Mouse (Mus musculus): ENCODE data around the gene Usp29.
A peak's percentile ranks its signal among the peaks of the same experiment; 100 is the strongest.

The Usp29 gene

DNA sequence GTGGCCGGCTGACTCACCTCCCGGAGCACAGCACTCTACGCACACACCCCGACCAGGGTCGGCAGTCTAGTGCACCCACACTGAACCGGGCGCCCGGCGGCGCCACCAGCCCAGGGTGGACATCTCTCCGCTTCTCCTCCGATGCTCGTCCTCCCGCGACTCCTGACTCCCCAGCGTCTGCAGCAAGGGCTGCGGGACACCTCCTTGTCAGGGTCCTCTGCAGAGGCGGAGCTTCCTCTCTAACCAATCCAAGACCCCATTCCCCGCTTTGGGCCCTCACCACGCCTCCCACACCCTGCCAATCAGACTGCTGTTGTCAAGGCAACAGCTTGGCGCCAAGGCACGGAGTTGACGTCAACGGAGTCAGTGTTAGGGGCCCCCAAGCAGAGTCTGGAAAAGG lies at the start of gene Usp29, which contains the start of gene Peg3:
Gene Usp29, plus strand, starts transcription at position 338 of the 400 bp plus-strand sequence.
Gene Peg3, minus strand, starts transcription at position 191 of the 400 bp plus-strand sequence.
- peak; percentile 59 for DNase-seq

DNA sequence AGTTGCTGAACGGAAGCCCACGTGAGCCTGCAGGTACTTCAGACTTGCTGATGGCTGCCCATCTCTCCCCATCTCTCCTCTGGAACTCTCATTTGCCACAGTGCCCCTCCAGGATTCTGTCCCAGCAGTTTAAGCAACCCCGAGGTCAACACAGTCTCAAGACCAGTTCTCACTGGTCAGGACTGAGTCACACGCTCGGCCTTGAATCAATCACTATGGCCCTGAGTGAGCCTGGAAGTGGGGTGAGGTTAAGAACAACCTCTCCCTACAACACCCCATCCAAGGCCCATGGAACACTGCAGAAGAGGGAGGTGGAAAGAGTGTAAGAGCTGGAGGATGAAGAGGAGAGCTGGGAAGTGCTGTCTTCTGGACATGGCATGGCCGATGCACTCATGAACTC lies 44.9 kb upstream of the Usp29 start:
- no peak for DNase-seq

DNA sequence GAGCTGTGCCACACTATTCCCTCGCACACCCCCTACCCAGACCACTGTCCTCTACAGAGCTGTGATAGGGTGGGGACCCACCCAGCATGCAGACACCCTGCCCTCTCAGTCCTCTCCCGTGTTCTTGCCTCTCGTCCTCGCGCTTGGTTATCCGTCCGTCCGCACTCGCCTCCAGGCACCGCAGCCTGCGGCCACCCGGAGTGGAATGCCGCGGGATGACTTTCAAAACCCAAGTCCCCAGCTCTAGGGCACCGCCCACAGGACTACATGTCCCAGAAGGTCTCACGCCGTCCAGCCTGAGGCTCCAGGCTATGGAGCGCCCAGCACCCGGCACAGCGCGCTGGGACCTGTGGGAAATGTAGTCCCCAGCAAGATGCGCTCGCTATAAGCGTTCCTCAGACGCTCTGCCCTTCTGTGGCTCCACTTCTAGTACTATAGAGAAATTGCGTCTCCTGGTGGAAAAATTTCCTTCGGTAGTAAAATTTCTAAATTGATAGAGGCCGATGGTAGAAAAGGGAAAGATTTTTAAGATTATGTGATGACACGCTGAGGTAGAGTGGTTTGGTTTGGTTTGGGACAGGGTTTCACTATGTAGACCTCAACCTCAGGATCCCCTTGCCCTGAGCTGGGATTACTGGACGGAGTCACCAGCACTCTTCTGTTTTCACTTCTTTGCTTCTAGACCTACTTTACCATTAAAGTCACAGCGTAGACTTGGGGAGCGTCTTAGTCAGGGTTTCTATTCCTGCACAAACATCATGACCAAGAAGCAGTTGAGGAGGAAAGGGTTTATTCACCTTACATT lies 33.9 kb upstream of the Usp29 start, which contains the start of gene Zim1:
Gene Zim1, minus strand, starts transcription at position 210 of the 805 bp plus-strand sequence.
- peak; percentile 73 for DNase-seq

DNA sequence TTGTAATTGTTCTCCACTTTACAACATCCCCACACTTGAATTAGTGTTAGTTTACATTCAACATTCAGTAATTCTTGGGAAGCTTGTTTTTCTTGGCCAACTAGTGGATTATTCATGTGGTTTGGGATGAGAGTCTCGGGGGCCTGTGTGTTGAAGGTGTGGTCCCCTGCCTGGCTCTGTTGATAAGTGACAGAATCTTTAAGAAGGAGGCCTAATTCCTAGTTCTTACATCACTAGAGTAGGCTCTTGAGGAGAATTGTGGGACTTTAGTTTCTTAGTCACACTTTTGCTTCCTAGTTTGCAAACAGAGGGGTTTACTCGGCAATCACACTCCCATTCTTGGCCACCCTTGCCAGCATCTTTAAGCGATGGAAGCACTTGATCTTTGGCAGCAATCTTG lies 31.1 kb upstream of the Usp29 start:
- DNase-seq = no peak

DNA sequence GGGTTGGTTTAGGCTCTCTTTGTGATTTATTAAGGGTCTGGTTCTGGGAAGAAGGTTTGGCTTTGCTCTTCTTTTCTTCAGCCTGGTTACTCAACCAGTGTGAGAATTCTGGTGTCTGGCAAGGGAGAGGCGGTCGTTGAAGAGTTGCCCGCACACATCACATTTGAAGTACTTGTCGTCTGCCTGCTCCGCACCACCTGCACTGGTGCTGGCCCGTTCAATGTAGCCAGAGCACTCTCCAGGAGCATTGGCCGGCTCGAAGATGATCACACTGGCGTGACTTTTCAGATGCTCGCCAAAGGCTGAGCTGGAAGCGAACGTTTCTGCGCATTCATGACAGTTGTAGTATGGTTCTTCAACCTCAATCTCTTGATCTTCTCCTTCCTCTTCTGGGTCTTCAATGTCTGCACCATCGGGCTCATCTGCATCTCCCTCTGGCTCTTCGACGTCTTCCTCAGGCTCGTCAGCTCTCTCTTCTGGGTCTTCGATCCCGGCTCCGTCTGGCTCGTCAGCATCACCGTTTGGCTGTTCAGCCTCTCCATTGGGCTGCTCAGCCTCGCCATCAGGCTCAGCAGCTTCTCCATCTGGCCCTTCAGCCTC lies 22.9 kb upstream of the Usp29 start:
- no peak for DNase-seq

DNA sequence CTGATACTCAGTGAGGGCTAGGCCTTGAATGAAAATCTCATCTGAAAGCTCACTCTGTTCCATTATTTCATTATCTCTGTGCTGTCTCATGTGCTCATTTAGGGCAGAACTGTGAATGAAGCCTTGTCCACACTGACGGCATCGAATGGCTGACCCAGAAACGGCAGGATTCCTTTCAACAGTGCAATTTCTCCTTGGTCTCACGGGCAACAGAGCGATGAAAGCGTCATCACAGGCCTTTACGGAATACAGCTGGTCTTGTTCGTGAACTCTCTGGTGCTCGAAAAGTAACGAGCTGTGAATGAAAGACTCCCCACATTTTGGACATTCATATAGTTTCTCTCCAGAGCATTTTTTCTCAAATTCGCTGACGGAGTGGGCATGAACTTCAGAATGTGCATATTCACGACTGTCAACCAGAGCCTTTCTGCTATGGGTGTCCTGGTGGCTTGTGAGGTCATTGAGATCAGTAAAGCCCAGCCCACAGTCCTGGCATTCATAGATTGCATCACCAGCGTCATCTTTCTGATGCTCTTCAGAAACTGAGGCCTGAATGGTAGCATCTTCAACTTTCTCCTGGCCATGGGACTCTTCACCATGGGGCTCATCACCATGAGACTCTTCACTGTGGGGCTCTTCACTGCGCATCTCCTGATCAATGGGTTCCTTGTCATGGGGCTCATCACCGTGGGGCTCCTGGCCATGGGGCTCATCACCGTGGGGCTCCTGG lies 21.8 kb upstream of the Usp29 start:
- no peak for DNase-seq

DNA sequence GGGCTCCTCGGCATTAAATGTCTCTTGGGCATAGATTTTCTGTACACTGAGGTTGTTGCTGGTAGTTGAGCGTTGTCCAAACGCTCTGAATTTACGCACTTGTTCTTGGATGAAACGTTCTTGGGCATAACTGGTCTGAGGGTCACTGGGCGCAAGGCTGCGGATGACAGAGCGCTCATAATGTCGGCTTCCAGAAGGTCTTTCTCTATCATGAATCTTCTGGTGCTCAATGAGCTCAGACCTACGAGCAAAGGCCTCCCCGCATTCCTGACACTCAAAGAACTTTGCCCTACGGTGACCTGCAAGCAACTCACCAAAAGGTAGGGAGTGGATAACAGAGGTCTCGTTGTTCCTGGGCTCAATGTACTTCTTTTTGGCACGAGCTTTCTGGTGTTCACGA lies 21.0 kb upstream of the Usp29 start:
- DNase-seq = no peak

DNA sequence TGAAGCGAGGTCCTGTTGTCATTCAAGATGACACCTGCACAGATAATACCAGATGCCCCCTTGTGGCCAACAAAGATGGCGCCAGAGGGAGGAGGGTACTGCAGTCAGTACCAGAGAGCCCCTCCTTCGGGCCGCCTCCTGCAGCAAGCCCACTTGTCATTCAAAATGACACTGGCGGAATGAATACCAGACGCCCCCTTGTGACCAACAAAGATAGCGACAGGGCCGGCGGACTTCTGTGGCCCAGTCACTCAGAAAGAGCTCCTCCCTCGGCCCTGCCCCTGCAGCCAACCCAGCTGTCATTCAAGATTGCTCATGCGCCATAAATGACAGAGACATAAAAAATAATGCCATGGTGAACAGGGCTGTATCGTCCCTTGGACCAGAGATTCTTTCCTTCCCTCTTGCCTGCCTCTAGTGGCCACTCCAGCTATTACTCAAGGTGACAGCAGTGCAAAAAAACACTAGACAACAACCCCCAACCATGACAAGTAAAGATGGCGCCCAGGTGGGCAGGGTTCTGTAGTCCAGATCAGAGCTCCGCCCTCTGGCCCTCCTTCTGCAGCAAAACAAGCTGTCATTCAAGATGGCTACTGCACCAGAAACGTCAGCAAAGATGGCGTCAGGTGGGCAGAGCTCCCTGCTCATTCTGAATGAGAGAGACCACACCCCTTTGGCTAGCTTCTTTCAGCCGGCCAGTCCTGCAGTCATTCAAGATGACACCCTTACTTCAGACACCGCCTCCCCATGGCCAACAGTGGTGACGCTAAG lies 2.8 kb upstream of the Usp29 start:
- DNase-seq = peak; percentile 83

DNA sequence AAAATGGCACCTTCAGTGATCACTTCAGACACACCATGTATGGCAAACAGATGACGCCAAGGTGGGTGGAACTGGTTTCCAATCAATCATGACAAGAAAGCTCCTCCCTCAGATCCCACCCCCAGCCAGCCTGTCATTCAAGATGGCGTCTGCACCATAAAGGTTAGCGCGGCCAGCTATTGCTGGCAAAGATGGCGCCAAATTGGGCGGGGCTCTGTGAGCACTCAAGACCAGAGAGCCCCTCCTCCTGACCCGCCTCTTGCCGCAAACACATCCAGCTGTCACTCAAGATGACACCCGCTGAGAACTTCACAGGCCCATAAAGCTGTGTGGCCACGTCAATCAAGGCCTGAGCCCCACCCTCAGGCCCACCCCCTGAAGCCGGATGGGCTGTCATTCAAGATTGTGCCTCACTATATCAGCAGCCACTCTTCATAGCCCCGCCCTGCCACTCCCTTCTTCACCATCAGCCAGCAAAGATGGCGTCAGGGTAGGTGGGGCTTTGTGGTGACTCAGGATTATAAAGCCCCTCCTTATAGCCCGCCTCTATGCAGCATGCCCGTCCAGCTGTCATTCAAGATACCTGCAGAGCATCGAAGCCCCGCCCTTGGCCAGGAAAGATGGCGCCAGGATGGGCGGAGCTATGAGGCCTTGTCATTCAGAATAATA lies 2.0 kb upstream of the Usp29 start:
- DNase-seq = peak; percentile 92

DNA sequence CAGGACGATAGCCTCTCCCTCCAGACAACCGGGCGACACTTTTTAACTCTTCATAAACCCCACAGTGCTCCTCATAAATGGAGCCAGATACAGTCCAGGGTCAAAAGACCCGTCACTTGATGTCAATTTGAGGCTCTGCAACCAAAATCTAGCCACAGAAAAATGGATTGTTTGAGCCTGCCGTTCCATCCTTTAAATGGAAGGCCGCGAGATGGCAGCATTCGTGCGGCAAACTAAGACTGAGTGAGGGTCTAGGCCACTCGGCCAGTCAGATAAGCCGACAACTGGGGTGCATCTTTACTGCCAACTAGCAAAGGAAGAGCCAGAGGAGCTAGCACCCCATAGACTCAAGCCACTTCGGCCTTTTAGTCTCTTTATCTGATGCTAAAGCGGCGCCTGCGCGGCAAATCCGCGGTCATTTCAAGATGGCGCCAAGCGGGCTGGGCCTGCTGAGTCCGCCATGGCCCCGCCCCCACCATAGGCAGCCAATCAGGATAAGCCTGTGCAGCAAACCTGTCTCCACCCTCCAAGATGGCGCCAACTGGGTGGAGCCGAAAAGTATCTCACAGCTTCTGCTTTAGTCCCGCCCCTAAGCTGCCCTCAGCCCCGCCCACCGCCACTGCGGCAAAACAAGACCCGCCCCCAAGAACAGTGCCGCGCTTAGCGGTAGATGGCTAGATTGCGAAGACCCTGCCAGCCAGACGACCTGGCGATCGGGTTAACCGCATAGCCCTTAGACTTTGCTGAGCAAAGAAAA lies 1.1 kb upstream of the Usp29 start:
- peak; percentile 96 for DNase-seq

DNA sequence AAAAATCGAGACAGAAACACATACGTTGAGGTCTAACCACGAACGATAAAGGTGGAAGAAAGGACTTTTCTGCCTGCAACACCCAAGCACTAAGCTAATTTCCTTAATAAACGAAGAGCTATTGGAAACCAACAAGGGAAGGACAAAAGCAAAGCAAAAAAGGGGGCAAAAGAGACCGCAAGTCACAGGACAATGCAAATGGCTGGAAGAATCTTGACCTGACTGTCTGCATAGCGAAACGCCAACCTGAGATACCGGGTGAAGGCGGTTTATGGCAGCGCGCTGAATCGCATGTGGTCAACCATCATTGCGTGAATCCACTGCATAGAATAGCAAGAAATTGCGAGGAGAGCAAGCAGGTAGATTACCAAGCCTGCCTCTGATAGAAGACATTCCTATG lies 423 bp downstream of the Usp29 start:
- no peak for DNase-seq

DNA sequence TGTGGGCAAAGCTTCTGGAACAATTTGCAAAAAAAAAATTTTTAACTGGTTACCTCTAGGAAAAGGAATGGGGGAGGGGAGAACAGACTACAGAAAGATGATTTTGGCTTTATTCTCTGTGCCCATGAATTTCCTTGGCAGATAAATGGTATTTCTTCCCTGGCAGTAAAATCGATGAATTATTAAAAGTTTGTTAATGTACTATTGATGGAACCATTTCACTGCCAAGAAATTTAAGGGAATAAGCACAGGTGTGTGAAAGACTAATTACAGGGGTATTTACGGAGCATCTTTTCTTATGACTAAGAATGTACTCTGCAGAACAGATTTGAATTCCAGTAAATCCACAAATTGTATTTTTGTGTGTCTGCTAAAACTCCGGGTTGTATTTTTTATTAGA lies 995 bp downstream of the Usp29 start:
- DNase-seq = no peak

DNA sequence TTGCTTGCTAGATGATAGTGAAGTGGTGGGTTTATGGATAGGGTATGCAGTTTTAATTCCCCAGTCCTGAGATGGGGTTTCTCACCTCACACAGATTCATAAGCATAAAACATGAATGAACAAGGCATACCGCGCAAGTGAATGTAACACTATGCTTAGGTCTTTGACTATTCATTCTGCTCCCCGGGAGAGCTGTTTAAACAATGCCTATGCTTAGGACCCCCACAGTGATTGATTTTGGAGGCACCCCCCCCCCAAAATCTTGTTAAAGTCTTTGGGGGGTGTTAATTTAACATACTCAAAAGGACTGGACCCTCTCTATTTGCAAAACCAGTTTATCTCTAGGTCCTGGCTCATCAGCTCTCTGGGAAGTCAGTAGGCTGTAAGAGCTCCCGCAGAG lies 1.6 kb downstream of the Usp29 start:
- no peak for DNase-seq

DNA sequence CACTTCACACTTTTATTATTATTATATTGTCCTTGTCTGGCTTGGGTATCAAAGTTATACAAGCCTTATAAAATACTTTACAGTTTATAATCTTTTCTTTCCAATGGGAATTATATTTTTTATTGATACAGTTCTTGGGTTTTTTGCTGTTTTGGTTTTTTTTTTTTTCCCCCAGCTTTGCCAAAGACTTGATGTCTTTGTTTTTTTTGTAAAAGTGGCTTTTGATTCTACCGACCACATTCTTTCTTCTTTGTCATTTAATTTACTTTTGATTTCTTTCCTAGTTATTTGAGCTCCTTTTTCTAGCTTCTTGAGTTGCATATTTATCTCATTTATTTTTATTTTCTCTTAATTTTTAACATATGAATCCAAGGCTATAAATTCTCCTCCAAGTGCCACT lies 5.7 kb downstream of the Usp29 start:
- DNase-seq = no peak

DNA sequence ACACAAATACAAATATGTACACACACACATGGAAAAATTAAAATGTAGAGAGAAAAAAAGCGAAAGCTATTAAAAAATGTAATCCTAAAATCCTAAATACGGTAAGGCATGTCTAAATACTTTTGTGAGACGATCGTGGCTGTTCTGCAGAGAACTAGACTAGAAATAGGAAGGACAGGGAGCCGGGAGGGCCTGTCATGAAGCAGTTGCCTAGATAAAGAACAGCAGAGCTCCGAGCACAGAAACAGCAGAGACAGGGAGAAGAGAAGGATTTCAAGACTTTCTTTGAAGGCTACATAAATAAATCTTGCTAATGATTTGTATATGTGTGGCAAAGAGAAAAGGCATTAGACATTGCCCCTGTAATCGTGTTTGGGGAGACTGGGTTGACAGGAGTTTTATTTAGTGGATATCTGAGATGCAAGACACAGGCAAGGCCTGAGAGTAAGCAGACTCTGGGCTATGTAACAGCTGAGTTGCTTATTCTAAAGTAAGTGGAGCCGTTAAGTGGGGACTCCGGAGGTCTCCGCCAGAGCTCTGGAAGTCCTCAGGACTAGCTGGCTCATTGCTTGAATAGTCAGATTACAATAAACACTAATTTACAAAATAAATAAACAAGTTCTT lies 14.0 kb downstream of the Usp29 start:
- DNase-seq = no peak

DNA sequence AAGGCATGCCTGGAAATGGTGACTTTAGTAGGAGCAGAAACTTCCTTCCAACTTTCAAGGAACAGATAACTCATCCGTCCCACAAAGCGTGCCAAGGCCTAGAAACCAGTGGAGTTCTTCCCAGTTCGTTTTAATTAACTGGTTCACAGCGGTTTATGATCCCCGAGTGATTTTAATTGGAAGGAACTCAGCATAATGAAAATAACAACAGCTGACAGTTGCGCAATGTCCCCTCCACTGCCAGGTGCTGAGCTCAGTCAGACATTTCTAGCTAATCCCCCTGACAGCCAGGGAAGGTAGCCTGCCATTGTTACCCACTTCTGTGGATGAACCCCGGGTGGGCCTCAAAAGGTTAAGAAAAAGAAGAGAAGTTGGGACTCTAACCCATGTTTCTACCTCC lies 18.8 kb downstream of the Usp29 start:
- DNase-seq = no peak

DNA sequence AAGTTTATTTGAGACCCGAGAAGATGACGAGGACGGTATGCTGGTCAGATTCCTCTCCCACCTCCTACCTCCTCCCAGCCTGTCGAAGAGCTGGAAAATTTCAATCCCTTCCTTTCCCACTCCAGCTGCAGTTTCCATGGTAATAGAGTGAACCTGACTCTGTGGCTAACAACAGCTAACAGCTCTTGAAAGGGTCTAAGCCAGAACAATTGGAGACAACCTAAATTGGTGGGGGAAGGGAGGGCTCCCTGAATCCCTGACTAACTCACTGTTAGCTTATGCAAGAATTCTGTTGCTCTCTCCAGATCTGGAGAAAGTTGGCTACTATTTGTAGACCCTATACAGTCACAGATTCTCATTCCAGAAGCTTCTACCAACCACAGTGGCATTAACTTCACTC lies 23.1 kb downstream of the Usp29 start:
- DNase-seq = no peak

DNA sequence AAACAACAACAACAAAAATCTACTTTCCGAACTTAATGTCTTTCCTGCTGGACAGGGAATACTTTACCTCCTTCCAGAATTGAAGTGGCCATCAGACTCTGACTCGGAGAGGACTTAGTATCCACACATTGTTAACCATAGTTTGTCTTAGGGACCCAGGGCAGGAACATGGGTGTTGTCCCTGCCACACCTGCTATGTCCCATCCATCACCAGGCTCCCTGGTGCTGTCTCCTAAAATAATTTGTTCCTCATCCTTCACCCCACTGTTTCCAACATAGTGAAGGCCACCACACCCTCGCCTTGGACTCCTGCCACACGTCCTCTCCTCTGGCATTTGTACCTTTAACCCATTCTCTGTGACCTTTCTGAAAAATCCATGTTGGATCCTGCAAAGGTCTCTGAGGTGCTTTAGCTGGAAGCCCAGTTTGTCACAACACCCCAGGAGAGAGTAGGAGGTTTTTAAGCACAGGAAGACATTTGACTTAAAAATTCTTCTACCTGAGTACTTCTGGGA lies 26.5 kb downstream of the Usp29 start:
- no peak for DNase-seq

DNA sequence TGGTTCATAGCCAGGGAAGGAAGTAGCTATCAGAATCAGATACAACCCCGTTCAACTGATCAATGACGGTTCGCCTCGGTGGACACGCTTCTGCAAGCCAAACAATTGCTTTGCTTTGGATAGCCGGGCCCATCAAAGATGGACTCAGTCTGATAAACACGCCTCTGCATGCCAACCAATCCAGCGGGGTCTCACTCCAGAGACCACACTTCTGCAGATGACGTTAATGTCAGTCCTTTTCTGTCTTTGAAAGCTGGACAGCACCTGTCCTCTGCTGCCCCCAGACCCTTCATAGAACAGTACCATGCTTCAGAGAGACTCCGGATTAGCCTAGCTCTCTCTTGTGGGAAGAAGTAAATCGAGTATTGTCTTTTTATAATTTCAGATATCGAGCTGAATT lies 29.3 kb downstream of the Usp29 start:
- no peak for DNase-seq

DNA sequence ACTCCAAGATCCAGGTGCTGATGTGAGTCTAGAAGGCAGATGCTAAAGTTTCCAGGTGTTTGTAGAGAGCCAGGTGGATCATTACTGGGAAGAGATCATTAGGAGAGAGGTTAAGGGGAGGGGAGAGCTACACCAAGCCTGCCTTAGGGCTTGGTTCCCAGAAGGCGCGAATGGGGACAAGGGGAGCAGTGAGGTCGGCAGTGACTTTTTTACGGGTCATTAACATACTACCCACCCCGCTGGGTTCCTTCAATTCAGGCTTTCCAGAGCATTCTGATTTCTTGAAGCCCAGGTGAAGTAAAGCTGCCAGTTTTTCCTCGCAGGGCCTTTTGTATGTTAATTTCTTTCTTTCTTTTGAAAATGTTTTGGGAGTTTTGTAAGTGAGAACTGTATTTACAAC lies 29.8 kb downstream of the Usp29 start:
- DNase-seq = no peak

DNA sequence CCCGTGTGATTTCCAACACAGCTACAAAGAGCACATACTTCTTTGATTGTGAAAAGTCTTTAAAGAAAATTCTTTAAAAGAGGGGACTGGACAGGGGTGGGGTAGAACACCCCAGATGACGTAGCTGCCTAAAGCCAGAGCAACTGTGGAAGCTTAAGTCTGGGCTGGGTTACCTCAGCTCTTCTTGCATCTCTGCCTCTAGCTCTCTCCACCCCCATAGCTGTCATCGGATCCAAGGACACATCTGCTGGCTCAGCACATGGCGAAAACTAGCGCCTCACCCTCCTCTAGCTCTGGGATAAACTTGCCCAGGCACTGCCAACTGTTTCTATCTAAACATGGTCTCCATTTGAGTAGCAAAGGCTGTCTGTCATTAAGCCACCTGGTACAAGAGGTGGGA lies 34.9 kb downstream of the Usp29 start:
- no peak for DNase-seq

All from kidney, adult 9 months (tissue).